Mouse (Mus musculus): Measurements from ENCODE around the gene Cd2. TPM values are rescaled to one million over a fixed set of nuclear protein-coding genes. Genes with fewer than 3 reads are reported as not detected.

Cd2 gene
- polyA plus RNA-seq, 1 experiment from 2014 or later = not detected

DNA sequence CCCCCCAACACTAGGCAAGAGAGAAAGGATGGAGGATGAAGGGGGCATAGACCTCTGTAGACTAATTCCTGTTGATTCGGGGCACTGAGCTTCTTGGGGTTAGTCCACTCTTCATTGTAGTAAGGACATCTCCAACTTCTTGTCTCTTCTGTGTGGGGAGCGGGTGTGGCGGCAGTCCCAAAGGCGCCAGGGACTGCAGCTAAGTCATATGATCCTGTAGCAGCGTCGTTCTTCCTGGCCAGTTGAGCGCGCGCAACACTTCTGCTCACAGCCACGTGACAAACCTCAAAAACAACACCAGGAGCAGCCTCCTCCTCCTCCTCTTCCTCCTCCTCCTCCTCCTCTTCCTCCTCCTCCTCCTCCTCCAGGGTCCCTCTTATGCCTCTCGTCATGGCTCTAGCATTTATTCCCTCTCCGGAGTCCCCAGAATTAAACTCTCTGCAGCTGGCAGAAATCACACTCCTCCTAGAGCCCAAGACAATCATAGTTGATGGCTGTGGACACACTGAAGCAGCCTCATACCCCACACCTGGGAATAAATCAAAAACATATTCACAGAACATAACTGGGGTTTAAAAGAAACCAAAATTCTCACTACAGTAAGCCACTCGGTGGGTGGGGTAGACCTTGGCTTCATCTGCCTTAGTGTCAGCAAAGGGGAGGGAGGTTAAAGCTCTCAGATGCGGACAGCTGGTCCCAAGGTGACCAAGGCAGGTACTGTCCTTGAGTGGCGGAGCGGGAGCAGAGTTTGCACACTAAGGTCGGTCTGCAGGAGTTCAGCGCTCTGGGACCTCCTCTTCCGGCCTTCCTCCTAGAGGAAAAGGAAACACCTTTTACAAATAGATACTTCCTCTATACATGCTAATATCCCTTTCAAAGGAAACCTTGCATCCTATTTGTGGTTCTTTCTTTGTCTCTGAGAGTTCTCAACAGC is 3.1 kb upstream of the Cd2 start:
- Histone ChIP-seq H3K9ac (no peak overlapping the region), H3K27me3 (no peaks in the 10 kb centered on the region), H3K4me3 (no peak overlapping the region), H3K27ac (no peak overlapping the region), H3K36me3 (no peaks in the 10 kb centered on the region), H3K4me1 (0 out of 2 replicates have a peak, but pooled peaks cover 5% of the 10 kb centered on the region), H3K4me2 (replicated peaks) (no peak overlapping the region), H3K9me3 (no peaks in the 10 kb centered on the region)
- WGBS = 77% methylated on average over 19 of the region's 19 CpGs
- no peak for ATAC-seq (ENCODE audit: low FRiP score, low read depth)

DNA sequence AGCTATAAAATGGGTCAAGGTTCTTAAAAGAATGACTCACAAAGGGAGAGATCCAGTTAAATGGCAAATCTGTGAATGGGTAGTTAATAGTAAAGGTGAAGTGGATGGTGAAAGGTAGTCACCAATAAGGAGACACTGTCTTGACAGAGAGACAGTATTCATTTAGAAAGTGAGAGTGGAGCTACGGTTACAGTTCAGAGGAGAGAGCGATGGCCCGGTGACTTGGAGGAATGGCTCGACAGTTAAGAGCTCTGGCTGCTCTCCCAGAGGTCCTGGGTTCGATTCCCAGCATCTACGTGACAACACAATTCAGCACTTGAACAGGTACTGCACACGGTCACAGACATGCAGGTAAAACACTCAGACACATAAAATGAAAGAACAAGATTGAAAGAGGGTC is 2.3 kb upstream of the Cd2 start:
- H3K9me3 ChIP-seq = no peaks in the 10 kb centered on the region
- no peak overlapping the region for H3K4me3 ChIP-seq
- no peak overlapping the region for H3K4me2 ChIP-seq (replicated peaks)
- H3K4me1 ChIP-seq = 0 out of 2 replicates have a peak, but pooled peaks cover 5% of the 10 kb centered on the region
- H3K27me3 ChIP-seq = no peaks in the 10 kb centered on the region
- no peak overlapping the region for H3K9ac ChIP-seq
- no peak for ATAC-seq (ENCODE audit: low FRiP score, low read depth)
- WGBS = 90% methylated on average over 7 of the region's 7 CpGs
- H3K27ac ChIP-seq = no peak overlapping the region
- H3K36me3 ChIP-seq = no peaks in the 10 kb centered on the region

DNA sequence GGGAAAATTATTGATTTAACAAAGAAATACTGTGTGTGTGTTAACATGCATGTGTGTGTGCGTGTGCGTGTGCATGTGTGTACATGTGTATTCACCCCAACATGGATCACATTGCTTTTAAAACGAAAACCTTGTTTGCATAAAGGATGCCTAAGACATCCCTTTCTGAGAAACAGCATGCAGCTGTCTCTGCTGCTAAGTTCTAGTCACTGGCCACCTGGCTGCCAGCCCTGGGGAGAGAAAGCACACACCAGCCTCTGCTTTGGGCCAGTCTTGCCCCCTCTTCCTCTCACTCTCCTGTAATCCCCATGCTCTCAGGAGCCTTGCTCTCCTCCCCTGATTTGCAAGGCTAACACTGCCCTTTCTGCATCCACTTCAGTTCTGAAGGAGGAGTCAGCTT is 1.7 kb upstream of the Cd2 start:
- WGBS = 84% methylated on average over 3 of the region's 3 CpGs
- H3K4me1 ChIP-seq = 0 out of 2 replicates have a peak, but pooled peaks cover 5% of the 10 kb centered on the region
- no peak for ATAC-seq (ENCODE audit: low FRiP score, low read depth)
- no peaks in the 10 kb centered on the region for H3K36me3 ChIP-seq
- H3K4me2 ChIP-seq (replicated peaks) = no peak overlapping the region
- H3K27me3 ChIP-seq = no peaks in the 10 kb centered on the region
- no peak overlapping the region for H3K27ac ChIP-seq
- no peak overlapping the region for H3K9ac ChIP-seq
- H3K4me3 ChIP-seq = no peak overlapping the region
- no peaks in the 10 kb centered on the region for H3K9me3 ChIP-seq

DNA sequence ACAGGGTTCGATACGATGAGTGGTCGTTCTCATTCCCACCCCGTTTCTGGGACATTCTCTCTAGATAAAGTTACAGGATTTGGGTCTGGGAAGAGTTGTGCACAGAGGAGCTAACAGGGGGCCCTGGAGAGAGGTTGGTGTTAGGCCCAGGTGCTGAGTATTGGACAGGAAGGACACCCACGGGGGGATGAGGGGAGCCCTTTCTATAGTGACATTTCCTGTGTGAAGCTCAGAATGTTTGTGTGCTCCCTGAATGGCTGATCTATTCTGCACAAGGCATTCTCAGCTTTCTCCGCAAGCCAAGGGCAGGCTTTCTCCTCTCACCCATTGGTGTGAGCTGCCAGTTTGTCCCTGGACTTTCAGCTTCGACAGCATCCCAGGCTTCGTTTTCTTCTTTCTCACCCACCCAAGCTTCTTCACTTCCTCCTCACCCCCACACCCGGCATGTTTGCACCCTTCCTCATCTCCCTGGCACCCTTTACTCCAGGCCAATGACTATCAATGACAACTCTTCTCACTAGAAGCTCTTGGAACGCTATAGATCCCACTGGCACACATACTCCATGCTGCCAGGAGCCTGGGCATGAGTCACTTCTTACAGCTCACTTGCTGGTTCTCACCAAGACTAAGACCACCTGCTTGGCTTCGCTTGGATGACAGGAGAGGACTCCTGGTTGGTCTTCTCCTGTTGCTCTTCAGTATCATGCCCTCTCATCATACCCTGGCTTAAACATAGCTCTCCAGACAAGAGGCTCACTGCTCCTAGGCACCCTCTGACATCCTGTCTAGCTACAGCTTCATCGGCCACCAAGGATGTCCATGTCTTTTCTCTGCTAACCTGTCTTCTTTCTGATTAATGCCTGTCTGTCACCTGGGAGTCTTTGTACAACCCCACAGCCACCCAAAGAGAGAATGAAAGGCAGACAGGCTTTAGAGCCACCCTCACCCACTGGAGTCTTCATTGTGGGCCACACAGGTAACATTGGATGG is 1.1 kb downstream of the Cd2 start:
- no peak overlapping the region for H3K4me2 ChIP-seq (replicated peaks)
- 0 out of 2 replicates have a peak, but pooled peaks cover 2% of the 10 kb centered on the region for H3K4me1 ChIP-seq
- no peak overlapping the region for H3K27ac ChIP-seq
- no peak for ATAC-seq (ENCODE audit: low FRiP score, low read depth)
- H3K9me3 ChIP-seq = no peaks in the 10 kb centered on the region
- 90% methylated on average over 12 of the region's 12 CpGs for WGBS
- no peaks in the 10 kb centered on the region for H3K36me3 ChIP-seq
- H3K27me3 ChIP-seq = no peaks in the 10 kb centered on the region
- no peak overlapping the region for H3K9ac ChIP-seq
- H3K4me3 ChIP-seq = no peak overlapping the region

DNA sequence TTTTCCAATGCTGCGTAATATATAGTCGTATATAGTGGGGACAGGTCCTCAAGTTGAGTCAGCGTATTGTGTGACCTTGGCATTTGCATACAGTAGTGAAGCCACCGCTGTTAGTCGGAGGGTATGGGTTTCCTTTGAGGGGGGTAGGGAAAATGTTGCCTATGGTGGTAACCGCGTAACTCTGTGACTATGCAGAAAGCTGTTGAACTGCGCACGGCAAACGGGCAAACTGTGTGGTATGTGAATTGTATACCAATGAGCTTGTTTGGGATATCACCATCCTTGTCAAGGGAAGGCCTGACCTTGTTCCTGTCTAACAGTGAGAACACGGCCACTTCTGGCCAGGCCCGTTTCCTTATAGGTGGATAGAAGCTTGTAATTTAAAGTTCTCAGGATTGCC is 1.9 kb downstream of the Cd2 start:
- WGBS = 93% methylated on average over 12 of the region's 12 CpGs
- Histone ChIP-seq H3K27me3 (no peaks in the 10 kb centered on the region), H3K27ac (no peak overlapping the region), H3K4me3 (no peak overlapping the region), H3K36me3 (no peaks in the 10 kb centered on the region), H3K9me3 (no peaks in the 10 kb centered on the region), H3K4me2 (replicated peaks) (no peak overlapping the region), H3K4me1 (peaks cover 7% of the 10 kb centered on the region), H3K9ac (no peak overlapping the region)
- no peak for ATAC-seq (ENCODE audit: low FRiP score, low read depth)

DNA sequence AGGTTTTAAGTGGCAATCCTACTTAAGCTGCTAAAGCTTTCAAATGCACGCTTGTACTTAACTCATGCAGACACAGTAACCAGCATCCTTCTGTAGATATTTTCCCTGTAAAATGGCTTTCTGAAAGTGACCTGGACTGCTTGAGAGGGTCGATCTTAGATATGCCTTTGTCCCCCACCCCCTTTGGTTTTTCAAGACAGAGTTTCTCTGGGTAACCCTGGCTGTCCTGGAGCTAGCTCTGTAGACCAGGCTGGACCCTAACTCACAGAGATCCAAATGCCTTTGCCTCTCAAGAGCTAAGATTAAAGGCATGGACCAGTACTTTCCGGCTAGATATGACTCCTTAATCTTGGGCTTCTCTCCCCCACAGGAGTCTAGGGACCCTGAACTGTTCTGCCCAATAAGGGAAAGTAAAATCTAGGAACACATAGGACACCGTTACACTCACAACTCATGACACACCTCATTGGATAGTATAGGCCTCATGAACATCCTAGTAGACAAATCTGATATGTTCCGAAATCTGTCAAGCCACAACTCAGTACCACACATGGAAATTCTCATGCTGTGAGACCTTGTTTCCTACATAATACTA is 2.6 kb downstream of the Cd2 start:
- Histone ChIP-seq H3K9ac (no peak overlapping the region), H3K9me3 (no peaks in the 10 kb centered on the region), H3K4me1 (peaks cover 12% of the 10 kb centered on the region), H3K4me2 (replicated peaks) (no peak overlapping the region), H3K4me3 (no peak overlapping the region), H3K27me3 (no peaks in the 10 kb centered on the region), H3K27ac (no peak overlapping the region), H3K36me3 (no peaks in the 10 kb centered on the region)
- ATAC-seq (ENCODE audit: low FRiP score, low read depth) = no peak
- WGBS = 92% methylated on average over 5 of the region's 5 CpGs

DNA sequence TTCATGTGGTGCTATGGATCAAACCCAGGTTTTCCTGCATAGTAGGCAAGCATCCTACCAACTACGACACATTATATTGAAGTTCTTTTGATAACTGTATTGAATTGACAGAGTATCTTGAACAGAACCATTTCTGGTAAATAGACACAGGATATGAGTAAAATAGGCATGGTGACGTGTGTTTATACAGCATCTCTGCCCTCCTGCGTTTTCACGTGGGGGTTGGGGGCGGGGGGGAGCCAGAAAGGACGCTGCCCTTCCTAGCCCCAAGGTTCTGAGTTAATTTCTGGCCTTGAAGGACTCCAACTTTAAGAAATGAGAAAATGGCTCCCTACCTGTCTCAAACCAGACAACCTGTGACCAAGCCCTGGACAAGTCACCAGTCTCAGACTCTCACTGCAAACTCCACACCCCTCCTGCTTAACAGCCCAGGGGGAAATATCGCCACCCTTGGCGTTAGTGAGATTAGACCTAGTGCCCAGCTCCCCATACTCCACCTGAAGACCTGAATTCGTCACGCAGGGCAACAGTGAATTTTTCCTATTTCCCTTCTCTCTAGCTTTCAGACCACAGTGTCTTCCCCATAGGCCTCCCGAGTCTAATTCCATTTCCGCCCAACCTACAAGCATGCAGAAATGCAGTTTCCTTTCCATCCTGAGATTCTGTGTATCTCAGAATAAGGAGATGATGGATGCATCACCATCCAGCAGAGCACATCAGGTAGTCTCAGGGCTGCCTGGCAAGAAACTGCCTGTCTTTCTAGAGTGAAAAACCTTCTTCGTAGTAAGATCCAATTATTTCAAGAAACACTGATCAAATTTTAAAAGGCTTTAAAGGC is 3.7 kb downstream of the Cd2 start:
- no peak for ATAC-seq (ENCODE audit: low FRiP score, low read depth)
- no peaks in the 10 kb centered on the region for H3K27me3 ChIP-seq
- no peak overlapping the region for H3K27ac ChIP-seq
- no peaks in the 10 kb centered on the region for H3K36me3 ChIP-seq
- H3K9ac ChIP-seq = no peak overlapping the region
- no peak overlapping the region for H3K4me2 ChIP-seq (replicated peaks)
- WGBS = 87% methylated on average over 13 of the region's 13 CpGs
- H3K4me3 ChIP-seq = no peak overlapping the region
- H3K9me3 ChIP-seq = no peaks in the 10 kb centered on the region
- peaks cover 12% of the 10 kb centered on the region for H3K4me1 ChIP-seq

DNA sequence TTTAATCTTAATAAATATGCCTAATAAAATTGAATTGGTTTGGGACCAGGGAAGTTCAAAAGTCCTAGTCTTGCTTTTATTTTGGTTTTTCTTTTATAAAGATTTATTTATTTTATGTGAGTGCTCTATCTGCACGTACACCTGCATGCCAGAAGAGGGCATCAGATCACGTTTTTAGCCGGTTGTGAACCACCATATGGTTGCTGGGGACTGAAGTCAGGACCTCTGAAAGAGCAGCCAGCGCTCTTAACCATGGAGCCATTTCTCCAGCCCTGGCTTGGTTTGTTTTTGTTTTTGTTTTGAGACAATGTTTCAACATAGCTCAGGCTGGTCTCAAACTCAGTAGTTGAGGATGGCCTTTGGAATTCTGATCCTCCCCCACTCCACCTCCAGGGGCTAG is 4.3 kb downstream of the Cd2 start:
- Histone ChIP-seq H3K27ac (no peak overlapping the region), H3K4me2 (replicated peaks) (no peak overlapping the region), H3K36me3 (no peaks in the 10 kb centered on the region), H3K4me1 (peaks cover 12% of the 10 kb centered on the region), H3K9ac (no peak overlapping the region), H3K4me3 (no peak overlapping the region), H3K27me3 (no peaks in the 10 kb centered on the region), H3K9me3 (no peaks in the 10 kb centered on the region)
- no peak for ATAC-seq (ENCODE audit: low FRiP score, low read depth)
- 75% methylated on average over 4 of the region's 4 CpGs for WGBS

DNA sequence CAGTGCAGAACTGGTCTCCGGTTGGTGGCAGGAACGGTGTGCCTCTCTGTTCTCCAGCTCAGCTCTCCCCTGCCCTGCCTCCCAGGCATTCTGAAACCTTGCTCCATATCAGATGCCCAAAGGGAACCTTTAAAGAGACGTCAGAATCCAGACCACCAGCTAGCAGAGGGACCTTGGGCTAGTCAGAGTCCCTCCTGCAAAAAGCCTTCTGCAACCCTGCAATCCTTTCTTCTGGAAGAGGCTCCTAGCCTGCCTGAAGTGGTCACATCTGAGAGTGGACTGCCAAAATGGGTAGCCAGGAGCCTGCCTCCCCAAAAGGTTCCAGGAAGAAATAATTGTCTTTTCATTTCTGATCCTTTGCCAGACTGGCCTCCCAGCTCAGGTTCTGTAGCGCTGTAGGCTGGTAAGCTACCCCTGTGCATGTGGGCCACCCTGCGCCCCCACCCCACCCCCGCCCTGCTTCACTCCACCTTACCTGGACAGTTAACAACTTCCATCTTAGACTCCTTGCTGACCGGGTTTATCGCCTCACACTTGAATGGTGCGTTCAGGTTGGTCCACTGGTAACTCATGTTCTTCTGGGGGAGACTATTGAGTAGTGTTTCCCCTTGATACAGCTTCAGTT is 5.1 kb downstream of the Cd2 start:
- Histone ChIP-seq H3K9me3 (no peaks in the 10 kb centered on the region), H3K27me3 (no peaks in the 10 kb centered on the region), H3K4me1 (peaks cover 12% of the 10 kb centered on the region), H3K4me3 (no peak overlapping the region), H3K9ac (no peak overlapping the region), H3K4me2 (replicated peaks) (no peak overlapping the region), H3K36me3 (no peaks in the 10 kb centered on the region), H3K27ac (no peak overlapping the region)
- 79% methylated on average over 9 of the region's 9 CpGs for WGBS
- no peak for ATAC-seq (ENCODE audit: low FRiP score, low read depth)

DNA sequence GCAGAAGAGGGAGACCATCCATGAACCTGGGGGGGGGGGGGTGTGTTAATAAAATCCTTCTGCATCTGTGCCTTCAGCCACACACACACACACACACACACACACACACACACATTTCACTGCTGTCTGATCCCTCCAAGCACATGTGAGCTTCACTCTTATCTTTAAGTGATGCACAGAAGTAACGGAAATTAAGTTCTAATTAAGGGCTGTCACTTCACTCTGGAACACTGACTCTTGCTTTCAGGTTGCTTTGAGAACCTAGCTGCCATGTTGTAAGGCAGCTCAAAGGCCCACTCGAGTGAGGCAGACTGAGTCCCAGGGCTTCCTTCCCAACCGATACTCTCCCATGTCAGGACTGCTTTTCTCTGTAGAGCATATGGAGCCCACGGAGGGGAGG is 5.9 kb downstream of the Cd2 start:
- Histone ChIP-seq H3K27ac (no peak overlapping the region), H3K9ac (no peak overlapping the region)
- no peak for ATAC-seq (ENCODE audit: low FRiP score, low read depth)

More for the DNA sequence above, 5.9 kb downstream of the Cd2 start:
- Histone ChIP-seq H3K4me2 (replicated peaks) (no peak overlapping the region), H3K27me3 (no peaks in the 10 kb centered on the region), H3K36me3 (no peaks in the 10 kb centered on the region), H3K9me3 (no peaks in the 10 kb centered on the region), H3K4me1 (peaks cover 12% of the 10 kb centered on the region), H3K4me3 (no peak overlapping the region)
- WGBS = 63% methylated on average over 4 of the region's 4 CpGs
